Mouse (Mus musculus): ENCODE data around the gene Gm17334. TPM values are rescaled to one million over a fixed set of nuclear protein-coding genes. Genes with fewer than 3 reads are reported as not detected.

The Gm17334 gene
- polyA plus RNA-seq, 1 experiment: 1.2 TPM

GRCm38 (mm10) chr11:53736771-53737572, 36.0 kb downstream of the Gm17334 start:
- H3K4me3 ChIP-seq (ENCODE audit: extremely low read depth, insufficient read depth, insufficient read length): no peak overlapping the region

GRCm38 (mm10) chr11:53735682-53736245, 37.2 kb downstream of the Gm17334 start:
- peak; percentile 90; the same call in 1 of the 2 replicates for TF ChIP-seq CTCF (IDR thresholded peaks at IDR 0.05; ENCODE audit: extremely low read depth, insufficient read depth, insufficient read length, insufficient replicate concordance)
- TF ChIP-seq POLR2A (IDR thresholded peaks at IDR 0.05; ENCODE audit: low read depth, low read length): no peak
- Histone ChIP-seq H3K27me3 (ENCODE audit: control insufficient read depth, insufficient read depth, low read length) (no peaks in the 10 kb centered on the region), H3K4me1 (ENCODE audit: control insufficient read depth, insufficient read depth, insufficient read length) (peaks cover 2% of the 10 kb centered on the region; the same call in 1 of the 2 replicates), H3K36me3 (ENCODE audit: control insufficient read depth, insufficient read depth, low read length) (no peaks in the 10 kb centered on the region), H3K27ac (ENCODE audit: insufficient read depth, low read length) (no peak overlapping the region), H3K4me3 (ENCODE audit: extremely low read depth, insufficient read depth, insufficient read length) (no peak overlapping the region; the same call in 1 of the 2 replicates)
- DNase-seq (ENCODE audit: low read depth in 1 of 2, low spot score in 2 of 2): peak; percentile 55 to 70
- 21% methylated on average over 17 of the region's 17 CpGs for WGBS

More at GRCm38 (mm10) chr11:53736771-53737572, 36.0 kb downstream of the Gm17334 start:
- 45% methylated on average over 14 of the region's 14 CpGs for WGBS
- H3K27ac ChIP-seq (ENCODE audit: insufficient read depth, low read length): no peak overlapping the region
- peaks cover 2% of the 10 kb centered on the region; the same call in 1 of the 2 replicates for H3K4me1 ChIP-seq (ENCODE audit: control insufficient read depth, insufficient read depth, insufficient read length)
- peak; percentile 42; the same call in 1 of the 2 replicates for TF ChIP-seq CTCF (IDR thresholded peaks at IDR 0.05; ENCODE audit: extremely low read depth, insufficient read depth, insufficient read length, insufficient replicate concordance)
- TF ChIP-seq POLR2A (IDR thresholded peaks at IDR 0.05; ENCODE audit: low read depth, low read length): no peak
- peak; percentile 45 to 72 for DNase-seq (ENCODE audit: low read depth in 1 of 2, low spot score in 2 of 2)
- no peaks in the 10 kb centered on the region for H3K27me3 ChIP-seq (ENCODE audit: control insufficient read depth, insufficient read depth, low read length)
- H3K36me3 ChIP-seq (ENCODE audit: control insufficient read depth, insufficient read depth, low read length): no peaks in the 10 kb centered on the region

GRCm38 (mm10) chr11:53734970-53735681, 37.9 kb downstream of the Gm17334 start:
- peaks cover 2% of the 10 kb centered on the region; the same call in 1 of the 2 replicates for H3K4me1 ChIP-seq (ENCODE audit: control insufficient read depth, insufficient read depth, insufficient read length)
- no peak for DNase-seq (ENCODE audit: low read depth in 1 of 2, low spot score in 2 of 2)
- no peaks in the 10 kb centered on the region for H3K27me3 ChIP-seq (ENCODE audit: control insufficient read depth, insufficient read depth, low read length)
- 42% methylated on average over 18 of the region's 18 CpGs for WGBS
- no peak overlapping the region for H3K27ac ChIP-seq (ENCODE audit: insufficient read depth, low read length)
- no peak overlapping the region for H3K4me3 ChIP-seq (ENCODE audit: extremely low read depth, insufficient read depth, insufficient read length)
- TF ChIP-seq CTCF (IDR thresholded peaks at IDR 0.05; ENCODE audit: extremely low read depth, insufficient read depth, insufficient read length, insufficient replicate concordance): no peak
- no peak for TF ChIP-seq POLR2A (IDR thresholded peaks at IDR 0.05; ENCODE audit: low read depth, low read length)
- no peaks in the 10 kb centered on the region for H3K36me3 ChIP-seq (ENCODE audit: control insufficient read depth, insufficient read depth, low read length)

GRCm38 (mm10) chr11:53734431-53734830, 38.6 kb downstream of the Gm17334 start:
- no peak overlapping the region for H3K4me3 ChIP-seq (ENCODE audit: extremely low read depth, insufficient read depth, insufficient read length)
- no peaks in the 10 kb centered on the region for H3K36me3 ChIP-seq (ENCODE audit: control insufficient read depth, insufficient read depth, low read length)
- WGBS: 87% methylated on average over 2 of the region's 2 CpGs
- H3K27me3 ChIP-seq (ENCODE audit: control insufficient read depth, insufficient read depth, low read length): no peaks in the 10 kb centered on the region
- peaks cover 2% of the 10 kb centered on the region; the same call in 1 of the 2 replicates for H3K4me1 ChIP-seq (ENCODE audit: control insufficient read depth, insufficient read depth, insufficient read length)
- H3K27ac ChIP-seq (ENCODE audit: insufficient read depth, low read length): no peak overlapping the region
- TF ChIP-seq CTCF (IDR thresholded peaks at IDR 0.05; ENCODE audit: extremely low read depth, insufficient read depth, insufficient read length, insufficient replicate concordance): no peak
- DNase-seq (ENCODE audit: low read depth in 1 of 2, low spot score in 2 of 2): no peak

- Histone ChIP-seq H3K27me3 (ENCODE audit: control insufficient read depth, insufficient read depth, low read length) (no peaks in the 10 kb centered on the region), H3K27ac (ENCODE audit: insufficient read depth, low read length) (no peak overlapping the region), H3K4me1 (ENCODE audit: control insufficient read depth, insufficient read depth, insufficient read length) (peaks cover 2% of the 10 kb centered on the region; the same call in 1 of the 2 replicates), H3K4me3 (ENCODE audit: extremely low read depth, insufficient read depth, insufficient read length) (no peak overlapping the region), H3K36me3 (ENCODE audit: control insufficient read depth, insufficient read depth, low read length) (no peaks in the 10 kb centered on the region)
- TF ChIP-seq CTCF (IDR thresholded peaks at IDR 0.05; ENCODE audit: extremely low read depth, insufficient read depth, insufficient read length, insufficient replicate concordance) (no peak), POLR2A (IDR thresholded peaks at IDR 0.05; ENCODE audit: low read depth, low read length) (no peak)
- no peak for DNase-seq (ENCODE audit: low read depth in 1 of 2, low spot score in 2 of 2)
- 85% methylated on average over 7 of the region's 7 CpGs for WGBS
Measured at GRCm38 (mm10) chr11:53733824-53734223, 39.2 kb downstream of the Gm17334 start.

GRCm38 (mm10) chr11:53732244-53732643, 40.7 kb downstream of the Gm17334 start:
- 68% methylated on average over 8 of the region's 8 CpGs for WGBS
- no peak for TF ChIP-seq POLR2A (IDR thresholded peaks at IDR 0.05; ENCODE audit: low read depth, low read length)
- TF ChIP-seq CTCF (IDR thresholded peaks at IDR 0.05; ENCODE audit: extremely low read depth, insufficient read depth, insufficient read length, insufficient replicate concordance): no peak
- Histone ChIP-seq H3K36me3 (ENCODE audit: control insufficient read depth, insufficient read depth, low read length) (no peaks in the 10 kb centered on the region), H3K27ac (ENCODE audit: insufficient read depth, low read length) (no peak overlapping the region), H3K27me3 (ENCODE audit: control insufficient read depth, insufficient read depth, low read length) (no peaks in the 10 kb centered on the region), H3K4me1 (ENCODE audit: control insufficient read depth, insufficient read depth, insufficient read length) (peaks cover 2% of the 10 kb centered on the region; the same call in 1 of the 2 replicates), H3K4me3 (ENCODE audit: extremely low read depth, insufficient read depth, insufficient read length) (no peak overlapping the region)
- DNase-seq (ENCODE audit: low read depth in 1 of 2, low spot score in 2 of 2): no peak
